Mouse (Mus musculus) small intestine, adult 2 months (tissue): ENCODE data around the gene Mrgprg.

Experiments used
- CTCF ChIP-seq: fragments of 200-500 bp; IDR thresholded peaks from 2 replicates; pipeline ENCODE4 v1.5.1; 2012; ENCODE audit warnings: low read depth, mild to moderate bottlenecking, control low read depth, inconsistent platforms, low read length, moderate library complexity, mixed read lengths; ENCODE audit not compliant: insufficient replicate concordance, insufficient read length; ENCODE audit errors: extremely low read depth
- POLR2A ChIP-seq: fragments of 200-500 bp; IDR thresholded peaks from 2 replicates; pipeline ENCODE4 v1.6.1; 2012; ENCODE audit warnings: low read depth, mild to moderate bottlenecking, control low read depth, inconsistent platforms, low read length, moderate library complexity

GRCm38 (mm10) chr7:143768267-143768666 is 1.5 kb upstream of the Mrgprg start:
- TF ChIP-seq POLR2A (no peak), CTCF (no peak)
